Mouse (Mus musculus) kidney, postnatal 4 days (tissue): ENCODE results near the gene Arhgap8.
A peak's percentile ranks its signal among the peaks of the same experiment; 100 is the strongest.
"Not testable (repeated sequence)": the region's sequence is repeated elsewhere in the genome, so short reads cannot be mapped to it uniquely, and the experiment has no call there.

Experiments
- DNase-seq, 2 experiments: peaks; one replicate each; pipeline ENCODE4 v3.0.0; 2021; ENCODE audit warnings: mixed read lengths in 2 of 2

Gene Arhgap8

DNA sequence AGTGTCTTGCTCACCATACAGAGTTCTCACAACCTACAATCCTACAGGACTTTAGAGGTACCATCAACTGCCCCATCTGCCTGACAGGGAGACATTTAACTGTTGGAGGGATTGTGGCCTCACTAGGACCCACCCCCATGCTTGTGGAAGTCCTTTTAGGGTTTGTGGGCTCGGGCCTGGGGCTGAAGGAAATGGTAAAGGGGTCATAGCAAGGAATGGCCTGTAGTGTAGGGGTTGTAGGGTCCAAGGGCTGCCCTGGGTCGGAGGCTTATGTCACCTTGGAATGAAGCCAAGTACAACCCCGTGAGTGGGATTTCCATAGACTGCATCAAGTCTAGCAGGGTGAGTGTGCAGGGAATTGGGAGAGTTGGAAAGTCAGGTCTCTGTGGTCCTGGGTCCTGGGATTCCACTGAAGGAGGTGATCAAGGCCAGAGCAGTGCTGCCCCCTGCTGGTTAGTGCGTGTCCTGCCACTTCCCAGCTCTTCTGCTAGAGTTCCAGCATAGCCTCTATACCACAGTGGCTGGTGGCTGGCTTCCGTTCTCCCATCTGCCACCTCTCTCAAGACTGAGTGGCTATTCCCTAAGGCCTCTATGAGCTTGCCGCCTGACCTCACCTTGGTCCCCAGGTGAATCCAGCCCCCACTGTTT lies 19.6 kb upstream of the Arhgap8 start:
- DNase-seq: peak; percentile 86 to 89

DNA sequence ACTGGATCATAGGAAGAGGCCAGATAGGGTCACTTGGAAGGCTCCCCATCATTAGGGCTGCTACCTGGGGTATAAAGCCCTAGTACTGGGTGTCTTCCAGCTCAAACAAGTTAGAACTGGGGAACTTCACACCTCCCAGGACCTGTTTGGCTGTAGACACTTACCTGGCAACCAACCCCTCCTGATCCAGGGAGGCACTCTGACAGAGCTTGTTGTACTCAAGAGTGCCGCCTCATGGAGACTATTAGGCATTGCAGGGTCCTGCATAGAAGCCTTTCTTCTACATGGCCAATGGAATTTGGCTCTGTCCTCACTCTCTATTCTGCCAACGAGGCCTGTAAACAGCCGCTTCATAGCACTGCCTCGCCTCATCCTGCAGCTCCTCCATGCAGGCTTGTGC lies 17.9 kb upstream of the Arhgap8 start:
- DNase-seq: peak; percentile 65 to 69

- DNase-seq: peak in 1 of 2 experiments; percentile 54
Observed at GRCm38 (mm10) chr15:84702391-84703345, 17.2 kb upstream of the Arhgap8 start.

DNA sequence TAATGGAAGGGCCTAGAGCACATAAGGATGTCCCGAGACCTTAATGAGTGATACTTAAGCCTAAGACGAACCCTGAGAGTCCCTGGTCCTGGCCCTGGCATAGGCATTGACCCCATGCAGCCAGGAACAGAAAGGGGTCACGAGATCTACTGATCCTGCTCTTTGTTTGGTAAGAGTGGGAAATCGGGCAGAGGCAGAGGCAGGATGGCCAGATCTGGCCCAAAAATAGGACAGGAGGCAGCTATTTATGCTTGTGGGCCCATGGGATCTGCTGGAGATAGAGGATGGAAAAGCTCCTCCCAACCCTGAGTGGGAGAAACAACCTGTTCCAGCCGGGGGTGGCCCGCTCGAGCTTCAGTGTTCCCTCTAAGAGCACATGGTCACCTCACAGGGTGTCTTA lies 15.9 kb upstream of the Arhgap8 start:
- no peak for DNase-seq

DNA sequence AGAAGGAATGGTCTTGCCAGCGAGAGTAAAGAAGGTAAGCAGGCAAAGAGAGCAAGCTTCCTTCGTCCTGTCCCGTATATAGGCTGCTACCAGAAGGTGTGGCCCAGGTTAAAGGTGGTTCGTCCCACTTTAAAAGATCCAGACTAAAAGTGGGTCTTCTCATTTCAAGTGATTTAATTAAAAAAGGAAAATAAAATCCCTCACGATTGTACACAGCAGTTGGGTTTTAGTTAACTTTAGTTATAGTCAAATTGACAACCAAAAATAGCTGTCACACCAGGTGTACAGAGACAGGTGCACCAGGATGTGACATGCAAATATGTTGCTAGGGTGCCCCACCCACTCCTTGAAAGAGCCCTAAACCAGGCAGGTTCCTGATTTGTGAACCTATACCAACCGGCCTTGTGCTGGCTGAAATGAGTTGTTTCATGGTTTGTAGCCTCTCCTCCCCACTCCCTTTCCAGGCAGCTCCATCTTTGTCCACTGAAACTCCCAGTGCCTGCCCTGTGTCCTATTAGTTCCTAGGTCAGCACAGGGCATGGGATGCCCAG lies 14.4 kb upstream of the Arhgap8 start:
- DNase-seq: no peak

- DNase-seq: no peak
Observed at GRCm38 (mm10) chr15:84706983-84707619, 12.8 kb upstream of the Arhgap8 start.

DNA sequence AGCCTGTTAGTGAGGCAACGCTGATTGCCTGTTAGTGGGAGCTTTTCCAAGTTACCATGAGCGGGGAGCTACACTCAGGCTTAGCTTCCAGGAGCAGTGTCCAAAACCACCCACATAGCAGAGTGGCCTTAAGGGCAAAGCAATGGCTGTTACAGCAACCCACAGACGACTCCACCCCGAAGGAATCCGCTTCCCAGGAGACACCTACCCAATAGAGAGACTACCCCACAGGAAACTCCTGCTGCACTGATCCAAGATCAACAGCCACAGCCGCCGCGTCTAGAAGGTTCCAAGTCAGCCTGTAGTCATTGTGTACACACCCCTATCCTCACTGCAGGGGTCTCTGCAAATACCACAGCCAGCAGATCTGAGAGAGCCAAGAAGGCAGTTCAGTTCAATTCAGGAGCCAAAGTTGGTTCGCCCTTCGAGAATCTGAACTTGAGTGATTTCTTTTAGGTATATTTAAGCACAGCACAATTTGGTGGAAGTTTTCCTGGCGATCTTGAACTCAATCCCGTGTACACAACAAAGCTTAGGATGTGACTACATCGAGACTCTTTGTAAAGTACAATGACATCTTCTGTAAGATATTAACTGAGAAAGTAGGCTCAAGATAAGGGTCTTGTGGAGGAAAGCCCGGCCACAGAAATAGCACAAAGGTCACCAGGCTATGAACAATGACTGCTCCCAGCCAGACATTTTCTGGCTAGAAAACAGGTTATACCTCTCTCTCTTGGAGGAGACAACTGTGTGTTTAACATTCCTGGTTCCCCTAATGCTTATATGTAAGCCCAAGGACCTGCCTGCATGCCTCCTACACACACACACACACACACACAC lies 7.1 kb upstream of the Arhgap8 start:
- DNase-seq: no peak

GRCm38 (mm10) chr15:84714730-84715129 lies 5.1 kb upstream of the Arhgap8 start:
- DNase-seq: peak; percentile 90 to 95

DNA sequence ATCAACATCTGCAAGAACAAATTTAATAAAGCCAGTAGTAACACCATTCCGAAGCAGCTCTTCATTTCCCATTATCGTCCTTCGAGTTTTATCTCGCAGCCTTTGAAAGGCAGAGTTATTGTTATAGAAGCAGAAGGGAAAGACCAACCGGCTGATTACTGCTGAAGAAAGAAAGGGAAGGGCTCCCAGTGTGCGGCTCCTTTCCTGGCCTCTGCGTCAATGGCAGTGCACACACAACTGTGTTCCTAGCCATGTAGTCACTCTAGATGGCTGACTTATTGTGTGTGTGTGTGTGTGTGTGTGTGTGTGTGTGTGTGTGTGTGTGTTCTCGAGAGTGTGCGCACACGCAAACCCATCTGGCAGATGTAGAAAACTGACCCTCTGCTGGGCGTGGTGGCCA lies 4.7 kb upstream of the Arhgap8 start:
- no peak for DNase-seq

GRCm38 (mm10) chr15:84717570-84718270 lies 2.1 kb upstream of the Arhgap8 start:
- DNase-seq: not testable (repeated sequence)

DNA sequence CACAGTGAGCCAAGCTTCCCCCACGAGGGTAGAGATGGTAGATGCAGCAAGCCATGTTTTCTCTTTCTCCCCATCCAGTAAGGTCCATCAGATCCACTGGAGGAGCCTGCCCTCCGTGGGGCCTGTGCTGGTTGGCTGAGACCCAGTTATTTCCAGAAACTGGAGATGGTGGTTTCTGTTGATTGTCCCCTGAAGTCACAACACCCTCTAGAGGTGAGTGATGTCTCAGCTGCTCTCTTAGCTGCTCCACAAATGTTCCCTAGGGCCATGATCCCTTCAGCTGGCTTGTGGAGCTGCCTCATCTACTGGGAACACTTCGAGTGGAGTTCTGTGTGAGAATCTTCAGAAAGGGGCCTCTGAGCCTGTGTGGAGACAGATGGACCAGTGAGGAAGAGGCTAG lies 1.1 kb upstream of the Arhgap8 start:
- DNase-seq: no peak

GRCm38 (mm10) chr15:84720291-84721204 lies 696 bp downstream of the Arhgap8 start:
- peak; percentile 65 to 78 for DNase-seq

GRCm38 (mm10) chr15:84723656-84724055 lies 3.8 kb downstream of the Arhgap8 start:
- not testable (repeated sequence) for DNase-seq

GRCm38 (mm10) chr15:84724199-84724598 lies 4.3 kb downstream of the Arhgap8 start:
- DNase-seq: peak in 1 of 2 experiments; percentile 46

GRCm38 (mm10) chr15:84729685-84730084 lies 9.8 kb downstream of the Arhgap8 start:
- DNase-seq: no peak

DNA sequence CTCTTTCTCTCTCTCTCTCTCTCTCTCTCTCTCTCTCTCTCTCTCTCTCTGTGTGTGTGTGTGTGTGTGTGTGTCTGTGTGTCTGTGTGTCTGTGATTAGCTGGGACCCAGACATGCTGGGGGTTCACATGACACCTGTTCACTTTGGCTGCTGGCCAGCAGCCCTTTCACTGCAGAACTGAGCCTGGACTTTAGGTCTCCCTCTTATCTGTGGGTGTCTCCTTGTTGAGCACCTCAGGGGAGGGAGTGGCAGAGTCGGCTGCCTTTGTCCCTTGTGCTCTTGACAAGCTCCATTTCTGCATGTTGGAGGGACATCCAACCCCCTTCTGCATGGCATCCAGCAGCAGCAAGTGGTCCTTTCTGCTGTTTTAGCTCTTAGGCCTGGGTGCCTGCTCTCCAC lies 11.0 kb downstream of the Arhgap8 start:
- DNase-seq: no peak

DNA sequence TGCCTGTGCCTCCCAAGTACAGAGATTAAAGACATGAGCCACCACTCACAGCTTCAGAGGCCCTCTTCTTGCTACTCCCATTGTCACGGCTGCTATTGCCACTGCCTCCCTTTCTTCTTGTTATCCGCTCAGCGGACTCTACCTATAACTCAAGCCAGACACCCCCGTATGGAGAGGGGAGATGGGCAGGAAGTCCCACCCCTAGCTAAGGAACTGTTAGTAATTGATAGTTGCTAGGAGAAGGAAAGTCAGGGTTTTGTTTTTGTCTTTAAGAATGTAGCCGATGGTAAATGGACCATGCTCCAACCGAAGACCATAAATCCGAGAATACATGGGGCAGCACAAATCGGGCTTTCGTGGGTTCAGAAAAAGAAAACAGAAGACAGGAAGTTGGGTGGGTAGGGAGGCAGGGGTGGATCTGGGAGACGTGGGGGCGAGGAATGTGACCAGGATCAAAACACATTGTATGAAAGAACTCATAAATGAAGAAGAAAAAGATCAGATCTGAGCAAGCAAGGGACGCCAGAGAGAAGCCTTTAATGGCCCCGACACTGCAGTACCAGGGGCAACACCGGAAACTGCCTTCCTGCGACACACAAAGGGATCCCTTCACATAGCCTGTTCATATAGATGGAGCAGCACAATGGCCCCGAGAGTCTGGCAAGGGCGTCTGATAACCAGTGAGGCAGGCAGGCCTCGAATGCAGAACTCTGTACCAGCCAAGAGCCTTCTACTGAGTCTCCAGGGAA lies 12.0 kb downstream of the Arhgap8 start:
- DNase-seq: no peak

GRCm38 (mm10) chr15:84732425-84732749 lies 12.5 kb downstream of the Arhgap8 start:
- DNase-seq: no peak

GRCm38 (mm10) chr15:84736346-84736993 lies 16.6 kb downstream of the Arhgap8 start:
- DNase-seq: no peak
